8 mouse cellular contexts compared by ENCODE assay signal in genomic region chr8:84236998-84237473, GRCm38 (mm10). TPM values are rescaled to one million over a fixed set of nuclear protein-coding genes. Genes with fewer than 3 reads are reported as not detected.
DNase-seq lines count a peak whose midpoint lies in the region; ATAC-seq lines count a peak whose summit lies in the region.

Gene Zswim4, minus strand, starts transcription at chr8:84237055.

- H3K27me3 ChIP-seq in hindbrain, embryonic 15.5 days: no peaks in the 10 kb centered on the region

- H3K27ac ChIP-seq in hindbrain, embryonic 15.5 days (replicated peaks): peak within 1 kb of the TSS; percentile 87

- H3K9me3 ChIP-seq in hindbrain, embryonic 15.5 days: no peaks in the 10 kb centered on the region

- under 1% methylated on average over 35 of the region's 35 CpGs for WGBS in hindbrain, embryonic 15.5 days

- DNase-seq in T-cell, adult 2 months (ENCODE audit: low spot score): peak; percentile 96
- peak; percentile 97 to 100 for DNase-seq in cerebellum, postnatal 36 days
- DNase-seq in frontal cortex, postnatal 36 days (ENCODE audit: low spot score in 2 of 2): peak; percentile 99
- DNase-seq in left cerebral cortex, adult 11 months (ENCODE audit: low spot score): peak; percentile 98
- DNase-seq in lung, postnatal 4 days: peak; percentile 99
- peak; percentile 99 for DNase-seq in retina, postnatal 7 days (ENCODE audit: low read depth, low spot score)
- DNase-seq in urinary bladder, adult 2 months (ENCODE audit: low spot score): peak; percentile 96

- ATAC-seq in hindbrain, embryonic 15.5 days (ENCODE audit: low FRiP score, low read depth): peak; percentile 99

- H3K4me2 ChIP-seq in hindbrain, embryonic 15.5 days: peak within 1 kb of the TSS; percentile 91

- H3K36me3 ChIP-seq in hindbrain, embryonic 15.5 days: peaks cover 22% of the 10 kb centered on the region

- H3K4me1 ChIP-seq in hindbrain, embryonic 15.5 days (replicated peaks): peaks cover 39% of the 10 kb centered on the region

- peak within 1 kb of the TSS; percentile 99 for H3K9ac ChIP-seq in hindbrain, embryonic 15.5 days

- peak within 1 kb of the TSS; percentile 98 for H3K4me3 ChIP-seq in hindbrain, embryonic 15.5 days

RNA-seq across cellular contexts. Expression of gene Zswim4, which starts in this region (rescaled TPM):
- polyA plus RNA-seq in hindbrain, embryonic 15.5 days (2015; fragmentation: Nextera tagmentation; extraction: Ambion mirVana): 23.3 and 24.9 TPM in 2 replicates
- polyA plus RNA-seq in urinary bladder, adult 2 months (2012; rRNA removed): 8.6 and 9.2 TPM in 2 replicates

Comparison
In these comparisons a context has a peak if more than half of its experiments do, and no peak if none do; other contexts are left out.
1. Peak in every context shown above with its lines: DNase-seq, ATAC-seq, H3K4me3 ChIP-seq and H3K27ac ChIP-seq.